Mouse (Mus musculus): ENCODE data around the gene Tmem175. TPM values are rescaled to one million over a fixed set of nuclear protein-coding genes. Genes with fewer than 3 reads are reported as not detected.
"Not testable (repeated sequence)": the region's sequence is repeated elsewhere in the genome, so short reads cannot be mapped to it uniquely, and the experiment has no call there.

The Tmem175 gene
- 15.1 and 16.0 TPM in 2 replicates for polyA plus RNA-seq (2016; fragmentation: Nextera tagmentation; extraction: Ambion mirVana)

DNA sequence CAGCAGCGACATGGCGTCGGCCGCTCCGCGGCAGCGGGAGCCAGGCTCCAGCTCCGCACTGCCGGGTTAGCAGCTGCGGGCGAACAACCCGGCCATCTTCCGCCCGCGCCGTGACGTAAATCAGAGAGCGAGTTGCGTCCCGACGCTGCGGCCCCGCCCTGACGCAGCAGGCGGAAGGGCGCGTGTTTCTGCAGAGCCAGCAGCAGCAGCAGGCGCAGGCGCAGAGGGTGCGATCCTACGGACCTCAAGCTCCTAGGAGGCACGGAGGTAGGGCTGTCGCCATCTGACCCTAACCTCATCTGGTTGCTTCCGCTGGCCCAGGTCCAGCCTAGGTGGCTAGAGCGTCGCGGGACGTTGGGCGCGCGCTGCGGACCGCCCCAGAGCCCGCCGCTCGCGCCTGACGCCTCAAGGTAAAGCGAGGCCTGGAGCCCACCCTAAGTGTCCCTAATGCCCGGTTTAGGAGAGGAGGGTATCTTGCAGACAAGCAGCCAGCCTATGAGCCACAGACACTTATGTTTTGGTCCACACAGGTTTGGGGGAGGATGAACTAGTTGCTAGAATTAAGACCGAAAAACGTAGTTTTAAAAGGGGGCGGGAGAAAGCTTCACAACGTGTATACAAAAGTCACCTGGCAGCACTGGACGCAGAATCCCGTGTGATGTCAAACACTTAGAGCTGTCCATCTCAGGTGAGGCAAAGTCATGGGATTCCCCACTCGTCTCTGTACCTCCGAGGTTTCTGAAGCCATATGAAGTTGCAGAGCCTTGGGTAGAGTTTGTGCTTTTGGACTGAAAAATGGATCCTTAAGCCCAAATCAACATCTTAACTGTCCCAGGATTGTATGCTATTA, at the start of gene Tmem175, which contains the start of gene Gak:
Gene Tmem175, plus strand, starts transcription at position 137 of the 850 bp plus-strand sequence.
Gene Gak, minus strand, starts transcription at position 122 of the 850 bp plus-strand sequence.
- Histone ChIP-seq H3K4me3 (peak within 1 kb of the TSS; percentile 98), H3K27me3 (replicated peaks; ENCODE audit: low read depth, poor library complexity, severe bottlenecking) (no peaks in the 10 kb centered on the region), H3K36me3 (replicated peaks) (no peaks in the 10 kb centered on the region), H3K9me3 (no peaks in the 10 kb centered on the region), H3K4me1 (peaks cover 16% of the 10 kb centered on the region), H3K27ac (replicated peaks) (peak within 1 kb of the TSS; percentile 95)
- peak; percentile 95 for DNase-seq (ENCODE audit: low spot score)
- WGBS, result under 1% methylated on average over 58 of the region's 58 CpGs

- Histone ChIP-seq H3K27me3 (replicated peaks; ENCODE audit: low read depth, poor library complexity, severe bottlenecking) (no peaks in the 10 kb centered on the region), H3K27ac (replicated peaks) (no peak overlapping the region), H3K4me3 (no peak overlapping the region), H3K36me3 (replicated peaks) (peaks cover 96% of the 10 kb centered on the region), H3K9me3 (no peaks in the 10 kb centered on the region), H3K4me1 (no peaks in the 10 kb centered on the region)
- 92% methylated on average over 3 of the region's 3 CpGs for WGBS
- no peak for DNase-seq (ENCODE audit: low spot score)
Observed at GRCm38 (mm10) chr5:108581361-108581891, 48.1 kb upstream of the Tmem175 start.

- Histone ChIP-seq H3K4me3 (no peak overlapping the region), H3K27ac (replicated peaks) (no peak overlapping the region), H3K27me3 (replicated peaks; ENCODE audit: low read depth, poor library complexity, severe bottlenecking) (no peaks in the 10 kb centered on the region), H3K4me1 (no peaks in the 10 kb centered on the region), H3K36me3 (replicated peaks) (peaks cover 98% of the 10 kb centered on the region), H3K9me3 (no peaks in the 10 kb centered on the region)
- 81% methylated on average over 1 of the region's 1 CpGs for WGBS
- no peak for DNase-seq (ENCODE audit: low spot score)
Observed at GRCm38 (mm10) chr5:108599923-108600322, 29.6 kb upstream of the Tmem175 start.

DNA sequence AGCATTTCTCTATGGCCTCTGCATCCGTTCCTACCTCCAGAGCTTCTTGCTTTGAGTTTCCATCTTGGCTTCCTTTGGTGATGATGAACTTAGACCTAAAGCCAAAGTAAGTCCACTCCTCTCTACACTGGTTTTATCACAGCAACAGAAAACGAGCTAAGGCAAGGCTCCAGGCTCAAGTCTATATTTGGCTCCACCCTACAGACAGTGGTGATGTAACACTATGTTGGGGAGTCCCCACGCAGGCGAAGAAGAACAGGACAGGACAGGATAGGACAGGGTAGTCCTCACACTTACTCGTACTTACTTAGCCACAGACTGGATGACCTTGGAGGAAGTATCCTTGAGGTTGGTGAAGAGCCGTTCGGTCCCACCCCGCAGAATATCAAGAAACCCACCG, 27.0 kb upstream of the Tmem175 start:
- Histone ChIP-seq H3K9me3 (no peaks in the 10 kb centered on the region), H3K36me3 (replicated peaks) (peaks cover 98% of the 10 kb centered on the region), H3K4me1 (no peaks in the 10 kb centered on the region), H3K4me3 (no peak overlapping the region), H3K27me3 (replicated peaks; ENCODE audit: low read depth, poor library complexity, severe bottlenecking) (no peaks in the 10 kb centered on the region), H3K27ac (replicated peaks) (no peak overlapping the region)
- WGBS, result 94% methylated on average over 9 of the region's 9 CpGs
- no peak for DNase-seq (ENCODE audit: low spot score)

DNA sequence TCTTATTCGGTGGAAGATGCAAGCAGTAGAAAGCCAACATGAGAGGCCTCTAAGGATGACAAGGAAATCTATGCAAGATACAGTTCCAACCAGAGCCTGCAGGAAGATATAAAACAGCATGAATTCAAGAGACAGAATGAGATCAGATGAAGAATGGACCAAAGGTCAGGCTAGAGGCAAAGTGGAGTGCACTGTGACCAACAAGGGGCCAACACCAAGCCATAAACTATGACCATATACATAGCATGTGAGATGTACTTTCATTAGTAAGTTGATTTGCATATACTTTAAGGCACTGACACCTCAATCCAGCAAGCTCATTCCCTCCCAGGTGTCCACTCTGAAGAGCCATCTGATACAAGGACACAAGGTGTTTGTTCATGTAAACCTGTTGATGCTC, 19.1 kb upstream of the Tmem175 start:
- H3K4me1 ChIP-seq, result no peaks in the 10 kb centered on the region
- no peaks in the 10 kb centered on the region for H3K9me3 ChIP-seq
- WGBS, result 100% methylated on average over 1 of the region's 1 CpGs
- no peak overlapping the region for H3K27ac ChIP-seq (replicated peaks)
- no peak for DNase-seq (ENCODE audit: low spot score)
- no peak overlapping the region for H3K4me3 ChIP-seq
- H3K36me3 ChIP-seq (replicated peaks), result peaks cover 98% of the 10 kb centered on the region
- no peaks in the 10 kb centered on the region for H3K27me3 ChIP-seq (replicated peaks; ENCODE audit: low read depth, poor library complexity, severe bottlenecking)

GRCm38 (mm10) chr5:108621870-108622269, 7.7 kb upstream of the Tmem175 start:
- H3K36me3 ChIP-seq (replicated peaks), result peaks cover 75% of the 10 kb centered on the region
- 88% methylated on average over 2 of the region's 2 CpGs for WGBS
- DNase-seq (ENCODE audit: low spot score), result no peak

GRCm38 (mm10) chr5:108626050-108626660, 3.4 kb upstream of the Tmem175 start:
- Histone ChIP-seq H3K4me3 (no peak overlapping the region), H3K36me3 (replicated peaks) (peaks cover 36% of the 10 kb centered on the region), H3K27me3 (replicated peaks; ENCODE audit: low read depth, poor library complexity, severe bottlenecking) (no peaks in the 10 kb centered on the region), H3K9me3 (no peaks in the 10 kb centered on the region), H3K4me1 (peaks cover 16% of the 10 kb centered on the region), H3K27ac (replicated peaks) (no peak overlapping the region)
- DNase-seq (ENCODE audit: low spot score), result no peak
- 84% methylated on average over 4 of the region's 4 CpGs for WGBS

More at GRCm38 (mm10) chr5:108621870-108622269, 7.7 kb upstream of the Tmem175 start:
- H3K27me3 ChIP-seq (replicated peaks; ENCODE audit: low read depth, poor library complexity, severe bottlenecking), result no peaks in the 10 kb centered on the region
- H3K4me1 ChIP-seq, result no peaks in the 10 kb centered on the region
- H3K27ac ChIP-seq (replicated peaks), result no peak overlapping the region
- H3K9me3 ChIP-seq, result no peaks in the 10 kb centered on the region
- H3K4me3 ChIP-seq, result no peak overlapping the region

DNA sequence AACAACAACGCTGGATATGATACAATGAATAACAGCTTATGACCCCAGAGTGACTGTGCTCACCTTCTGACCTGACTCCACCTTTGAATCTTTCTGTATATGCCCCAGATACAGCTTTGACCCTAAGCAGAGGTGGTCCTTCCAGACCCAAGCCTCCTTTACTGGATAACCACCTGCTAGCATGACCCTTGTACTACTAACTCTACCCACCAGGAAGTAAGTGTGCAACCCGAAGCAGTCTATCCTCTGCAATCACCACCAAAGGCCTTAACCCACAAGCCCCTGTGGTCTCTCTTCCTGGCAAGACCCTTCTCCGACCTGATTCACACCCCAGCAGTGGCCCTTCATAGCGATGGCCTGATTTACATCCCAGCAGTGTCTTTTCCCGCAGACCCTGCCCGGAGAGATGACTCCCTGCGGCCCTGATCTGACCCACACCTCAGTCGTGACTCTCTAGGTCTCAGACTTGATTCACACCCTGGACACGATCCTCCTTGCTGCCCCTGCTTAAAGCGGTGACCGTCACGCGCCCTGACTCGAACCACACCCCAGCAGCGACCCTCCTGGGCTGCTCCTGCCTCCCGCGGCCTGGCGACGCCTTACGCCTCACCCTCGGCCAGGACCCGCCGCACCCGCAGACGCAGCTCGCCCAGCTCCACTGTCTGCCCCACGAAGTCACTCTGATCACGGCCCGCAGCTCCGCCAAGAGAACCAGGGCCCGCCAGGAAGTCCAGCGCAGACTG, 508 bp upstream of the Tmem175 start:
- no peak for DNase-seq (ENCODE audit: low spot score)
- Histone ChIP-seq H3K27ac (replicated peaks) (peak overlapping the region; percentile 95), H3K27me3 (replicated peaks; ENCODE audit: low read depth, poor library complexity, severe bottlenecking) (no peaks in the 10 kb centered on the region), H3K36me3 (replicated peaks) (peaks cover 7% of the 10 kb centered on the region), H3K9me3 (no peaks in the 10 kb centered on the region), H3K4me1 (peaks cover 16% of the 10 kb centered on the region), H3K4me3 (peak overlapping the region; percentile 98)
- WGBS, result 3% methylated on average over 32 of the region's 32 CpGs

DNA sequence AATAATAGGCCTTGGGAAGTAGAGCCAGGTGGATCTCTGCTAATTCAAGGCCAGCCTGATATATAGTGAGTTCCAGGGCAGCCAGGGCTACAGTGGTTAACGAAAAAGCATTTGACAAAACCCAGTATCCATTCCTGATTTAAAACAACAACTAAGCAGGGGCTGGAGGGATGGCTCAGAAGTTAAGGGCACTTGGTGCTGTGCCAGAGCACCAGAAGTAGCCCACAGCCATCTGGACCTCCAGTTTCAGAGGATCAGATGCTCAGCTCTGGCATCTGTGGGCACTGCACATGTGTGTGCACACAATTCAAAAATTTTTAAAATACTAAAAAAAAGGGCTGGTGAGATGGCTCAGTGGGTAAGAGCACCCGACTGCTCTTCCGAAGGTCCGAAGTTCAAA, 4.1 kb downstream of the Tmem175 start:
- no peak overlapping the region for H3K27ac ChIP-seq (replicated peaks)
- 90% methylated on average over 4 of the region's 4 CpGs for WGBS
- no peak overlapping the region for H3K4me3 ChIP-seq
- peaks cover 11% of the 10 kb centered on the region for H3K4me1 ChIP-seq
- no peak for DNase-seq (ENCODE audit: low spot score)
- H3K27me3 ChIP-seq (replicated peaks; ENCODE audit: low read depth, poor library complexity, severe bottlenecking), result no peaks in the 10 kb centered on the region
- H3K9me3 ChIP-seq, result no peaks in the 10 kb centered on the region
- 0 out of 2 replicates have a peak, but pooled peaks cover 4% of the 10 kb centered on the region for H3K36me3 ChIP-seq (replicated peaks)

DNA sequence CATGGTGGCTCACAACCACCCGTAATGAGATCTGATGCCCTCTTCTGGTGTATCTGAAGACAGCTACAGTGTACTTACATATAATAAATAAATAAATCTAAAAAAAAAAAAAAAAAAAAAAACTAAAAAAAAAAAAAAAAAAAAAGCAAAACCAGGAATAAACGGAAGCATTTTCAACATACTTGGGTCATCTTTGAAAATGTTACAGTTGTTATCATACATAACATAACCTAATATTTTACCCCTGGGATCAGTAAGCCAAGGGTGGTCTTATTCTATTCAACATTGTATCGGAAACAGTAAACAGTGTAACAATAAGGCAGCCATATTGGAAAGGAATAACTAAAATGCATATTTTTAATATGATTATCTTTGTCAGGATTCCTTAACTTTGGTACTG, 4.5 kb downstream of the Tmem175 start:
- not testable (repeated sequence) for H3K4me3 ChIP-seq; H3K27ac ChIP-seq (replicated peaks); H3K9me3 ChIP-seq; H3K36me3 ChIP-seq (replicated peaks); DNase-seq (ENCODE audit: low spot score); H3K27me3 ChIP-seq (replicated peaks; ENCODE audit: low read depth, poor library complexity, severe bottlenecking); H3K4me1 ChIP-seq
- WGBS, result 87% methylated on average over 3 of the region's 3 CpGs

- no peak overlapping the region for H3K4me3 ChIP-seq
- H3K27me3 ChIP-seq (replicated peaks; ENCODE audit: low read depth, poor library complexity, severe bottlenecking), result no peaks in the 10 kb centered on the region
- H3K9me3 ChIP-seq, result no peaks in the 10 kb centered on the region
- peaks cover 4% of the 10 kb centered on the region; the same call in 1 of the 2 replicates for H3K36me3 ChIP-seq (replicated peaks)
- 79% methylated on average over 4 of the region's 4 CpGs for WGBS
- no peak for DNase-seq (ENCODE audit: low spot score)
- H3K27ac ChIP-seq (replicated peaks), result no peak overlapping the region
- H3K4me1 ChIP-seq, result no peaks in the 10 kb centered on the region
Observed at GRCm38 (mm10) chr5:108636172-108636571, 6.6 kb downstream of the Tmem175 start.

- 82% methylated on average over 2 of the region's 2 CpGs for WGBS
- Histone ChIP-seq H3K9me3 (no peaks in the 10 kb centered on the region), H3K27me3 (replicated peaks; ENCODE audit: low read depth, poor library complexity, severe bottlenecking) (no peaks in the 10 kb centered on the region), H3K36me3 (replicated peaks) (peaks cover 51% of the 10 kb centered on the region), H3K27ac (replicated peaks) (no peak overlapping the region), H3K4me3 (no peak overlapping the region), H3K4me1 (no peaks in the 10 kb centered on the region)
- no peak for DNase-seq (ENCODE audit: low spot score)
Observed at GRCm38 (mm10) chr5:108643674-108644073, 14.1 kb downstream of the Tmem175 start.
